Mouse (Mus musculus) E14TG2a.4 (cell line): ENCODE data around the gene BC005624.
A peak's percentile ranks its signal among the peaks of the same experiment; 100 is the strongest.

Source experiments
- H3K27me3 ChIP-seq: 2 replicates; pipeline ENCODE4 v1.6.1; 2014; ENCODE audit warnings: low read length, control low read depth; ENCODE audit not compliant: insufficient read depth
- H3K36me3 ChIP-seq: 2 replicates; pipeline ENCODE4 v1.6.1; 2014; ENCODE audit warnings: low read length, control low read depth; ENCODE audit not compliant: insufficient read depth
- H3K4me1 ChIP-seq: replicated peaks from 2 replicates; pipeline ENCODE4 v1.6.1; 2014; ENCODE audit warnings: low read depth, low read length, control low read depth
- H3K4me3 ChIP-seq: replicated peaks from 2 replicates; pipeline ENCODE4 v1.5.1; 2014; ENCODE audit warnings: mild to moderate bottlenecking, low read length
- H3K9me3 ChIP-seq: 2 replicates; pipeline ENCODE4 v1.6.1; 2014; ENCODE audit warnings: low read length, control low read depth
- CTCF ChIP-seq: conservative IDR thresholded peaks from 2 replicates; pipeline ENCODE4 v1.5.1; 2014; ENCODE audit warnings: low read length
- NANOG ChIP-seq: IDR thresholded peaks from 2 replicates; pipeline ENCODE4 v1.6.1; 2014; ENCODE audit warnings: borderline replicate concordance, low read length, mixed read lengths
- POU5F1 ChIP-seq: IDR thresholded peaks from 2 replicates; pipeline ENCODE4 v1.6.1; 2014; ENCODE audit warnings: low read length, borderline replicate concordance

The BC005624 gene

DNA sequence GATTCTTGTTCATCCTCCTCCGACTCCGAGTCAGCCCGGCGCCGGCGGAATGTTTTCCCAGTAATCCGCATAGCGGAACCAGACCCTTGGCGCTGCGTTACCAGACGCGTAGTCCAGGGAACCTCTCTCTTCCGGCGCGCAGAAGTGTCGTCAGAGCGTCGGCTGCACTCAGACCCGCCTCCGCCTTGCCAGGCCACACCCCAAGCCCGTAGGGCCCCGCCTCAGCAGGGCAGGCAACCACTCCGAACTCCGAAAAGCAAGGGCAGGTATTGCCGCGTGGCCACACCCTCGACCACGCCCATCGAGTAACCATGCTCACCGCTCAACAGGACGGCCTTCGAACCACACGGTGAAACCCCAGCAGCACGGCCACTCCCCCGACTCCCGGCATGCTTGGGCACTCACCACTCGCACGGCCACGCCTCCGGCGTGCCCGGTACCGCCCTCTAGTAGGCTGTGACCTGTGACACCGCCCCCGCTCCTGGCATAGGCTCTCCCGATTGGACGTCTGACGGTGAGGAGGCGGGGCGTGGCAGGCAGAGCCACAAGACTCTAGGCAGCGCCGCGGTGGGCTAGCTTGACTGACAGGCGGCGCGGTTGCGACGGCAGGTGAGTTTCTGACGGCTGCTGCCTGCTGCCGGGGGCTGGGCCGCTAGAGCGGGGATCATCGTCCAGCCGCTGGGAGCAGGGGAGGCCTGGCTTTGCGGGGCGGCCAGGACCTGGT, at the start of gene BC005624, which contains the start of gene Usp20:
Gene BC005624 (minus strand): TSS at position 412 of the 724 bp plus-strand sequence.
Gene Usp20 (plus strand): TSS at position 490 of the 724 bp plus-strand sequence.
- Histone ChIP-seq H3K36me3 (peaks cover 45% of the 10 kb centered on the region), H3K4me3 (peak within 1 kb of the TSS; percentile 99), H3K27me3 (no peaks in the 10 kb centered on the region), H3K4me1 (peaks cover 44% of the 10 kb centered on the region), H3K9me3 (no peaks in the 10 kb centered on the region)
- TF ChIP-seq POU5F1 = no peak
- TF ChIP-seq NANOG = no peak
- no peak for TF ChIP-seq CTCF

DNA sequence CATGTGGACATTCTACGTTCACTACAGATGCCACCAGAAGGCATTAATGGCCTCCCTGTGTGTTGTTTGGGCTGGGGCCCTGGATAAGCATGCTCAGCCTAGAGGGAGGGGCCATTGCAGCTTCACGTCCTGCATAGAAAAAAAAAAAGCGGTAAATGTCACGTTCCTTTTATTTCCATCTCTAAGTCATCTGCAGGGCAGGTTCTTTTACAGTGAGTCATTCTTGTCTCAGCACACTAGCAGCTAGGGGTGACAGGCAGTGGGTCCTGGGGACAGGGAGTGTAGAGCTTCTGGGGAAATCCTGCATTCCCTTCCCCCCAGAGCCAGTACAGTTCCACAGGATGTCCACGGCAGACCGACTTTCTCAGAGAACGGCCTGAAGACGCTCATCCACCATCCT, 44.6 kb upstream of the BC005624 start:
- Histone ChIP-seq H3K9me3 (no peaks in the 10 kb centered on the region), H3K27me3 (no peaks in the 10 kb centered on the region), H3K36me3 (peaks cover 53% of the 10 kb centered on the region), H3K4me1 (peaks cover 55% of the 10 kb centered on the region), H3K4me3 (no peak overlapping the region)
- TF ChIP-seq POU5F1 = no peak
- no peak for TF ChIP-seq CTCF
- TF ChIP-seq NANOG = no peak

DNA sequence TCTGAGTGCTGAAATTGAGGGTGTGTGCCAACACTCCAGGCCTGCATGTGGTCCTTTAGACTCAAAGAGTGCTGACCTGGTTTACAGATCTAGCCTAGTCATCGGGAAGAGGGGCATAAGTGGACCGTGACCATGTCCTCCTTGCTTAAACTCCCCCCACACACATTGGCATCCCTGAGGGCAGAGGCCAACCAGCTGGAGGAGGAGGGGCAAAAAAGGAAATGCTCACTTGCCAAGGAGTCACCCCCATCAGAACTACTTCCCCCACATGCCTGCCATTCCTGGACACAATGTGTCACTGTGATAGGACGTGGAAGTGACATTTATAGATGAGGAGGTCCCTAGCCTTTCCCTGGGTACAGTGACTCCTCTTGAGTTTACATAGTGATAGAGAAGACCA, 43.5 kb upstream of the BC005624 start:
- Histone ChIP-seq H3K36me3 (peaks cover 41% of the 10 kb centered on the region), H3K27me3 (no peaks in the 10 kb centered on the region), H3K4me3 (no peak overlapping the region), H3K9me3 (no peaks in the 10 kb centered on the region), H3K4me1 (peaks cover 63% of the 10 kb centered on the region)
- TF ChIP-seq CTCF (no peak), POU5F1 (no peak), NANOG (no peak)

DNA sequence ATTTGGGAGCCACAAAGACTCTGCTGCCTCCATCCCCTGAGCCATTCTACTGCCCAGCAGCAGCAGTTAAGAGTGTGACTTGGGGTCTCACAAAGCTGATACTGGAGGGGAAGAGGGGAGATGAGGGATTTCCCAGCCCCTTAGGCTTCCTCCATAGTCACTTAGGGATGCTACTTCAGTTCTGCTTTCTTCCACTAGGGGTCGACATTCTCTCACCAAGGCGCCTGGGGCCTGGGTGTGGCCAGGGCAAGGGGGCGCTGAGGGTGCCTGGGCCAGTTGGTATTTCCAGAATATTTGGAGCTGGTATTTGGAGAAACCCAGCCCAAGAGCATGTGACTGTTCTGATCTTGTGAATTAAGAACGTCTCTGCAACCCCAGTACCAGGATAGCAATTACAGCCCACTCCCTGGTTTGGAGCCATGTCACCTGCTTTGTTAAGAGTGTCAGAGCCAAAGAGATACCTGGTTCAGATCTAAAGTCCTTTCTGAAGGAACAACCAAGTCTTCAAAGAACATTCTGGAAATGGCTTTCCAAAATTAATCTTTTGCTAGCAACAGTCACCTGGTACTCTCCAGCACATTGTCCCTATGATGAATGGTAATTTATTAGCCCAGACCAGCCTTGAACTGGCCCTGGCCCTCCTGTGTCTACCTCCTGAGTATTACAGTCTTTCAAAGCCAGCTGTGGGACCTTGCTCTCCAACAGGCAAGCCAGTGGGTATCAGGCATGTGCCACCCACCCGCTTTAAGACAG, 42.8 kb upstream of the BC005624 start:
- Histone ChIP-seq H3K4me1 (peaks cover 63% of the 10 kb centered on the region), H3K36me3 (peaks cover 38% of the 10 kb centered on the region), H3K4me3 (no peak overlapping the region), H3K27me3 (no peaks in the 10 kb centered on the region), H3K9me3 (no peaks in the 10 kb centered on the region)
- TF ChIP-seq CTCF = peak; percentile 99
- no peak for TF ChIP-seq NANOG
- TF ChIP-seq POU5F1 = no peak

DNA sequence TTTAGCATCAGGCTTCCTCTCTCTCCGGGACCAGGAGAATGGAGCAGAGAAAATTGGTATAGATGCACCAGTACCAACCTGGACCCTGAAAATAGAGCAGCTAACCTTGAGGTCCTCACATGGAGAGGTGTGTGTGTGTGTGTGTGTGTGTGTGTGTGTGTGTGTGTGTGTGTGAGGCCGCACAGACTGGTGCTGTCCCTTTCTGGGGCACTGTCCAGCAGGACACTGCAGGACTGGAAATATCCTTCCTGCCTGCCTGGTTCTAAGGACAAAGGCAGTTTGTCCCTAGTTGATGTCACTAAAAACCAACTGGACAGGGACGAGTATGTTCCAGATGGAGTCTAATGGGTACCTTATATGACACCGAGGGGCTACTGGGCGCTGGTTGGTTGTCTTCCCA, 41.9 kb upstream of the BC005624 start:
- H3K27me3 ChIP-seq = no peaks in the 10 kb centered on the region
- TF ChIP-seq NANOG = no peak
- no peak for TF ChIP-seq POU5F1
- TF ChIP-seq CTCF = no peak
- peaks cover 62% of the 10 kb centered on the region for H3K4me1 ChIP-seq
- H3K9me3 ChIP-seq = no peaks in the 10 kb centered on the region
- H3K4me3 ChIP-seq = no peak overlapping the region
- H3K36me3 ChIP-seq = peaks cover 33% of the 10 kb centered on the region

DNA sequence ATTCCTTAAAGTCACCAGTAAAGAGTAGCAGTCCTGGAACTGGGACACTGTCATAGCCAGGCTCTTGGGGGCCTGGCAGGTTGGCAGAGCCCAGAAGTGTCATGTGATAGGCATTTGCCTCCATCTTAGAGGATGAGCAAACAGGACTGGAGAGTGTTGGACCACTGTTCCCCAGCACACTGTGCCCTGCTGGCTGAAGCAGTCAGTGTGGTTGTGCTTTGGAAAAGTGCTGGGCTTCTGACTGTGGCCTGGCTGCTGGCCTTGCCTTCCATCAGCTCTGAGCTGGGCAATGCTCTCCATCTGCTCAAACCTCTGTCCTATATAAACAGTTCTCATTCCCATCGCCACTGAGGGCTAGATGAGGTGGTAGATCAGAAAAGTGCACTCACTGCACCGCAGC, 38.2 kb upstream of the BC005624 start:
- H3K9me3 ChIP-seq = no peaks in the 10 kb centered on the region
- H3K4me3 ChIP-seq = no peak overlapping the region
- peaks cover 25% of the 10 kb centered on the region for H3K36me3 ChIP-seq
- TF ChIP-seq CTCF (no peak), NANOG (no peak), POU5F1 (no peak)
- H3K27me3 ChIP-seq = no peaks in the 10 kb centered on the region
- H3K4me1 ChIP-seq = peaks cover 45% of the 10 kb centered on the region

DNA sequence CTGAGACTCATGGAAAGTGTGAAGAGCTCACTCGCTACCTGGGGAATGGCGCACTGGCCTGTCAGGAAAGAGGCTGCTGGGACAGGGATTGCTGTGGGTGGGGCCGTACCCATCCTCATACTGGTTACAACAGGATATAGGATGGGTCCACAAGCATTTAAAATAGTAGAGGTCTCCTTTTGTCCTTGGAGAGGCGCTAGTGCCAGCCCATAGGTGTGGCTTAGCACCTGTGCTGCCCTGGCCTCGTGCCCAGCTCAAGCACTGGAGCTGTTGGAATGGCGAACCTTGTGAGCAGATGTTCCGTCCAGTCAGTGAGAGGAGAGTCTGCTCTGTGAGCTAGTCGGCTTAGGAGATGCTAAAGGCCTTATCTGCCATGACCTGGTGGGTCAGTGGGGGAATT, 37.0 kb upstream of the BC005624 start:
- Histone ChIP-seq H3K4me1 (peaks cover 39% of the 10 kb centered on the region), H3K4me3 (no peak overlapping the region), H3K36me3 (peaks cover 25% of the 10 kb centered on the region), H3K9me3 (no peaks in the 10 kb centered on the region), H3K27me3 (no peaks in the 10 kb centered on the region)
- TF ChIP-seq NANOG = no peak
- TF ChIP-seq POU5F1 = no peak
- no peak for TF ChIP-seq CTCF

DNA sequence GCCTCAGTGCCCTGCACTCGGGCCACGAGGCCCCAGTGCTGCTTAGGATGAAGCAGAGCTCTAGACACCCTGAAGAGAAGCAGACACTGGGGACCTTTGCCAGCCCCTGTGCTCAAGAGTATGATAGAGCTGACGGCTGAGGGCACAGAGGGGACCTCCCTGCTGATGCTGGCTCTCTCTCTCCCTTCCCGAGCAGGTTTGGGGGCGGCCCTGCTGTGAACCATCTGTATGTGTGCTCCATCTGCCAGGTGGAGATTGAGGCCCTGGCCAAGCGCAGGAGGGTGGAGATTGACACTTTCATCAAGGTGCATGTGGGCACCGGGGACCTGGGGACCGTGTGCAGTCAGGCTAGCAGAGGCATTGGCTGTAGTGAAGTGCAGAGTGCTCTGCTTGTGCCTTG, 36.5 kb upstream of the BC005624 start:
- H3K36me3 ChIP-seq = peaks cover 25% of the 10 kb centered on the region
- H3K27me3 ChIP-seq = no peaks in the 10 kb centered on the region
- peaks cover 44% of the 10 kb centered on the region for H3K4me1 ChIP-seq
- H3K4me3 ChIP-seq = no peak overlapping the region
- H3K9me3 ChIP-seq = no peaks in the 10 kb centered on the region
- TF ChIP-seq NANOG (no peak), POU5F1 (no peak), CTCF (no peak)

DNA sequence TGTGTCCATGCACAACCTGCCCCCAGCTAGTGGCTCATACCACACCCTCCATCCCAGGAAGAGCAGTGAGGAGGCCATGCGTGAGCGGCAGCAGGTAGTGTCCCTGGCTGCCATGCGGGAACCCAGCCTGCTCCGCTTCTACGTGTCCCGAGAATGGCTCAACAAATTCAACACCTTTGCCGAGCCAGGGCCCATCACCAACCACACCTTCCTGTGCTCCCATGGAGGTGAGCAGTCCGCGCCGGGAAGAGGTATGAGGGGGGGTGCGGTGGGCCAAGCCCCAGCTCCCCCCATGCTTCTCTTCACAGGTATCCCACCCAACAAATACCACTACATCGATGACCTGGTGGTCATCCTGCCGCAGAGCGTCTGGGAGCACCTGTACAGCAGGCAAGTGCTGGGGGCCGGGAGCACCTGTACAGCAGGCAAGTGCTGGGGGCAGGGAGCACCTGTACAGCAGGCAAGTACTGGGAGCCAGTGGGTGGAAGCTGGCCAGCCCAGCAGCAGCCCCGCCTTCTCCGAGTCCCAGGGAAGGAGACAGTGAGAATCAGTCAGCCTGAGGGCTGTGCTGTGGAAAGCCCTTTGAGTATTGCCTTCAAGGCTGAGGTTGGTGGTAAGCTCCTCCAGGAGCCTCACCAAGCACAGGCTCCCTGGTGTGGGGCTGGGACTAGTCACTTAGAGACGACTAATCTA, 35.8 kb upstream of the BC005624 start:
- H3K9me3 ChIP-seq = no peaks in the 10 kb centered on the region
- peaks cover 25% of the 10 kb centered on the region for H3K36me3 ChIP-seq
- TF ChIP-seq CTCF (no peak), NANOG (no peak), POU5F1 (no peak)
- H3K4me1 ChIP-seq = peaks cover 52% of the 10 kb centered on the region
- no peaks in the 10 kb centered on the region for H3K27me3 ChIP-seq
- H3K4me3 ChIP-seq = no peak overlapping the region
